Mouse (Mus musculus) midbrain, embryonic 14.5 days (tissue): Measurements from ENCODE around the gene Ttc7. TPM values are rescaled to one million over a fixed set of nuclear protein-coding genes. Genes with fewer than 3 reads are reported as not detected.
A peak's percentile ranks its signal among the peaks of the same experiment; 100 is the strongest.

Source experiments
- ATAC-seq: fragments of 200-750 bp; cut with Nextera tagmentation; 2 replicates; pipeline ENCODE4 v1.8.0; 2017; ENCODE audit warnings: moderate number of reproducible peaks, moderate library complexity; ENCODE audit not compliant: low FRiP score, low TSS enrichment
- DNase-seq: peaks from one replicate; pipeline ENCODE4 v3.0.0-alpha.2; 2015
- H3K27ac ChIP-seq: fragments of 300-500 bp; sonication (generic); replicated peaks from 2 replicates; pipeline ENCODE4 v1.5.1; 2014; ENCODE audit warnings: mild to moderate bottlenecking, low read depth, low read length, moderate library complexity
- H3K27me3 ChIP-seq: fragments of 300-500 bp; sonication (generic); 2 replicates; pipeline ENCODE4 v1.6.1; 2014; ENCODE audit warnings: low read length, control low read depth, mixed read lengths; ENCODE audit not compliant: control insufficient read depth, insufficient read depth
- H3K36me3 ChIP-seq: fragments of 300-500 bp; sonication (generic); 2 replicates; pipeline ENCODE4 v1.6.1; 2014; ENCODE audit warnings: low read length, control low read depth; ENCODE audit not compliant: control insufficient read depth, insufficient read depth
- H3K4me1 ChIP-seq: fragments of 300-500 bp; sonication (generic); 2 replicates; pipeline ENCODE4 v1.6.1; 2014; ENCODE audit warnings: mild to moderate bottlenecking, antibody characterized with exemption, low read length, control low read depth; ENCODE audit not compliant: control insufficient read depth, insufficient read depth
- H3K4me2 ChIP-seq: fragments of 300-500 bp; sonication (generic); 2 replicates; pipeline ENCODE4 v1.6.1; 2014; ENCODE audit warnings: mild to moderate bottlenecking, low read length, moderate library complexity
- H3K4me3 ChIP-seq: fragments of 300-500 bp; sonication (generic); replicated peaks from 2 replicates; pipeline ENCODE4 v1.5.1; 2014; ENCODE audit warnings: low read depth, low read length
- H3K9ac ChIP-seq: fragments of 300-500 bp; sonication (generic); replicated peaks from 2 replicates; pipeline ENCODE4 v1.6.1; 2014; ENCODE audit warnings: mild to moderate bottlenecking, low read length, moderate library complexity
- H3K9me3 ChIP-seq: fragments of 300-500 bp; sonication (generic); 2 replicates; pipeline ENCODE4 v1.6.1; 2016; ENCODE audit warnings: low read length, control low read depth, mixed read lengths; ENCODE audit not compliant: control insufficient read depth
- WGBS: fragments of 180-500 bp; shearing (Covaris S2); extraction: QIAGEN DNeasy Blood & Tissue Kit; methylation state at CpG from one replicate; pipeline ENCODE4 v1.1.7; 2014; 5-methylcytosine and 5-hydroxymethylcytosine counted together
- polyA plus RNA-seq: library from polyadenylated mRNA; unstranded; fragments of >200 nt; fragmentation: Nextera tagmentation; extraction: Ambion mirVana; gene quantifications from 2 replicates; pipeline ENCODE4 v1.2.1, GENCODE M21; 2014

Ttc7 gene
- polyA plus RNA-seq, 1 experiment from 2014 or later, result 3.6 TPM

DNA sequence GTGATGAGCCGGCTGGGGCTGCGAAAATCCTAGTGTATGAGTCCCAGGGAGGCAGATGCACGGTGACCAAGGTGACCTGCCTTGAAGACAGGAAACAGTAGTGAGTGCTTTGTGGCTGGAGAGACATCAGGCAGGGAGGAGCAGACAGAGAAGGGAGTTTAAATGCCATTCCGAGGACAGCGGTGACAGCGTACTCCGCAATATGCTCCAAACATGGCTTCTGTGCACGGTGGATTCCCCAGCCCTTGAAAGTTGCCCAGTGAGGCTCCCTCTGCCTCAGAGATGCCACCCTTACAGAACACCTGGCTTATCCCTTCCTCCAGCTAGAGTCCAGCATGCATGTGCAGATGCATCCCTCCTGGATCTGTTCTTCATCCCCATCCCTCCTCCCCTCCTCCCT lies 45.0 kb downstream of the Ttc7 start:
- Histone ChIP-seq H3K4me2 (no peak overlapping the region), H3K36me3 (no peaks in the 10 kb centered on the region), H3K4me1 (peaks cover 51% of the 10 kb centered on the region), H3K9me3 (no peaks in the 10 kb centered on the region), H3K27ac (no peak overlapping the region; the same call in none of the 2 replicates), H3K9ac (no peak overlapping the region), H3K4me3 (no peak overlapping the region), H3K27me3 (peaks cover 3% of the 10 kb centered on the region; the same call in 1 of the 2 replicates)
- 60% methylated on average over 8 of the region's 8 CpGs for WGBS
- no peak for DNase-seq
- no peak for ATAC-seq

DNA sequence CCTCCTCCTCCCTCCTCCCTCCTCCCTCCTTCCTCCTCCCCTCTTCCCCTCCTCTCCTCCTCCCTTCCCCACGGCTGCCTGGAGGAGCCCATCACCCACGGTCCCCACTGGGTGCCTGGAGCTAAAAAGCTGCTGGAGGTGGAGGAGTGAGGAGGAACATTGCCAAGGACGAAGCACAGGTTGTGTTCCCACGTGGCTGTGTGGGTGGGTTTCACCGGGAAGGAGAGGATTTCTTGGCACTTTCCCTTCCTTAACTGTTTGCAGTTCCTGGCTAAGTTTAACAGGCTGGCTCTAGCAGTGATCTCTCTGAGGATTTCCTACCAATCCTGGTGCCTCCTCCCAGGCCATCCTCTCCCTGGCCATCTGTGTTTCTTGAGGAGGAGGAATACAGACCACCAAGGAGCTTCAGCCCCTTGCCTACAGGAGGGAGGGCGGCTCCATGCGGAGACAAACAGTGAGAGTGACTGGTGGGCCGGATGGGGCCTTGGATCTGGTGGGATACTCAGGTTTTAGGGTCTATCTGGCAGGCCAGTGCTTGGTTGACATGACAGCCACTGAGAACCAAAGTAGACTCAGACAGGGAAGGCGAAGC lies 45.6 kb downstream of the Ttc7 start:
- no peak overlapping the region for H3K9ac ChIP-seq
- no peak overlapping the region for H3K4me3 ChIP-seq
- H3K27me3 ChIP-seq, result peaks cover 3% of the 10 kb centered on the region; the same call in 1 of the 2 replicates
- 67% methylated on average over 8 of the region's 9 CpGs for WGBS
- H3K27ac ChIP-seq, result no peak overlapping the region
- ATAC-seq, result no peak
- peaks cover 54% of the 10 kb centered on the region for H3K4me1 ChIP-seq
- H3K9me3 ChIP-seq, result no peaks in the 10 kb centered on the region
- H3K36me3 ChIP-seq, result no peaks in the 10 kb centered on the region
- no peak overlapping the region for H3K4me2 ChIP-seq
- DNase-seq, result no peak

- Histone ChIP-seq H3K4me2 (no peak overlapping the region), H3K36me3 (no peaks in the 10 kb centered on the region), H3K9ac (no peak overlapping the region), H3K9me3 (no peaks in the 10 kb centered on the region), H3K4me1 (peaks cover 54% of the 10 kb centered on the region), H3K4me3 (no peak overlapping the region), H3K27ac (no peak overlapping the region), H3K27me3 (peaks cover 3% of the 10 kb centered on the region; the same call in 1 of the 2 replicates)
- no peak for DNase-seq
- ATAC-seq, result no peak
- 87% methylated on average over 18 of the region's 18 CpGs for WGBS
Measured at GRCm38 (mm10) chr17:87329144-87329700, 46.5 kb downstream of the Ttc7 start.

DNA sequence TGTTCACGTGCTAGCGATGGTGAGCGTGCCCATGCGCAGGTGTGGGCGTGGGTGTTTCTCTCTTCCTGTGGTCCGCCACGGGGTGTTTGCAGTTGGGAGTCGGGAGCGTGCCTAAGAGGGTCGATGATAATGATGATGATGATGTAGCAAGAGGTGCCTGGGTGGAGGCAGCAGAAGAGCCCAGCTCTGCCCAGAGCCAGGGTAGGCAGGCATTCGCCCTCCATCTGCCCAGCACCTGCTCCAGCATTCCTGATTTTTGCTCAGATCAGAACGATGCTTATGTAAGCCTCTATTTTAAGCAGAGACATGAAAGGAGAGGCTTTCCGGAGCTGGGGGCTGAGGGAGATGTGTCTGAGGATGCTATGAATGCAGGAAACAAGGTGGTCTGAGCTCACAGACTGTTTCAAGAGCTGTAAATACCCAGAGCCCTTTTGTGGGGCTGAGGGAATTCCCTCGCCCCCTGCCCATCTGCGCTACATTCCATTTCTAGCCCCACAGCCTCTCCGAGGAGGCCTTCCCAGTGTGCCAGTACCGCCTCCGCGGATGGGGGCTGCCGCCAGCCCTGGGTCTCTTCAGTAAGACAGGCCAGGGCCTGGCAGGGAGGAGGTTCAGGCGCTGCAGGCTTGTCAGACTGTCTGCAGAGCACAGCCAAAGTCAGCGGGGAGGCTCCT lies 47.7 kb downstream of the Ttc7 start:
- Histone ChIP-seq H3K4me3 (no peak overlapping the region), H3K27ac (peak overlapping the region; percentile 76), H3K36me3 (no peaks in the 10 kb centered on the region), H3K27me3 (peaks cover 3% of the 10 kb centered on the region; the same call in 1 of the 2 replicates), H3K4me2 (peak overlapping the region; percentile 35), H3K4me1 (peaks cover 54% of the 10 kb centered on the region), H3K9ac (no peak overlapping the region; the same call in 1 of the 2 replicates), H3K9me3 (no peaks in the 10 kb centered on the region)
- peak; percentile 32 for ATAC-seq
- DNase-seq, result peak; percentile 68
- WGBS, result 32% methylated on average over 22 of the region's 22 CpGs

DNA sequence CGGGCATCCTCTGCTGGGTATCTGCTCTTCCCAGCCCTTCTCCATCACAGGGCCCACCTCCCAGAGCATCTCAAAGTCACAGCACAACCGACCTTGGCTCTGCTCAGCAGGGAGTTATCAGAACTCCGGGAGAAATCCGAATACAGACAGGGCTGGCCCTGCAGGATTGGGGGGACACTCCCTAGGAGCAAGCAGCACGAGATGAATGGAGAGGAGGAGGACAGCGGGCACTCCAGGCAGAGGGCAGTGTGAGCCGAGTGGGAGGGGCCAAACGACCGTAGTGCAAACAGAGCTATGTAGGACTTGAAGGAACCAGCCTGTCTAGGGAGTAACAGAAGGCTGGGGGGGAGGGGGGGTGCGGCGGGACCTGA lies 48.2 kb downstream of the Ttc7 start:
- H3K9ac ChIP-seq, result no peak overlapping the region; the same call in 1 of the 2 replicates
- peaks cover 53% of the 10 kb centered on the region for H3K4me1 ChIP-seq
- H3K4me3 ChIP-seq, result no peak overlapping the region
- ATAC-seq (peak; percentile 62), DNase-seq (peak; percentile 67)
- H3K36me3 ChIP-seq, result no peaks in the 10 kb centered on the region
- WGBS, result under 1% methylated on average over 11 of the region's 11 CpGs
- peak overlapping the region; percentile 76 for H3K27ac ChIP-seq
- H3K27me3 ChIP-seq, result peaks cover 3% of the 10 kb centered on the region; the same call in 1 of the 2 replicates
- H3K9me3 ChIP-seq, result no peaks in the 10 kb centered on the region
- peak overlapping the region; percentile 35 for H3K4me2 ChIP-seq

- Histone ChIP-seq H3K4me3 (no peak overlapping the region), H3K9me3 (no peaks in the 10 kb centered on the region), H3K4me2 (peak overlapping the region; percentile 35), H3K36me3 (no peaks in the 10 kb centered on the region), H3K4me1 (peaks cover 46% of the 10 kb centered on the region), H3K9ac (no peak overlapping the region), H3K27me3 (peaks cover 3% of the 10 kb centered on the region; the same call in 1 of the 2 replicates), H3K27ac (peak overlapping the region; percentile 76)
- peak; percentile 76 for DNase-seq
- 29% methylated on average over 11 of the region's 11 CpGs for WGBS
- ATAC-seq, result 0 out of 2 replicates have a peak, but pooled peaks have one; percentile 16
Measured at GRCm38 (mm10) chr17:87331336-87332141, 48.9 kb downstream of the Ttc7 start.

DNA sequence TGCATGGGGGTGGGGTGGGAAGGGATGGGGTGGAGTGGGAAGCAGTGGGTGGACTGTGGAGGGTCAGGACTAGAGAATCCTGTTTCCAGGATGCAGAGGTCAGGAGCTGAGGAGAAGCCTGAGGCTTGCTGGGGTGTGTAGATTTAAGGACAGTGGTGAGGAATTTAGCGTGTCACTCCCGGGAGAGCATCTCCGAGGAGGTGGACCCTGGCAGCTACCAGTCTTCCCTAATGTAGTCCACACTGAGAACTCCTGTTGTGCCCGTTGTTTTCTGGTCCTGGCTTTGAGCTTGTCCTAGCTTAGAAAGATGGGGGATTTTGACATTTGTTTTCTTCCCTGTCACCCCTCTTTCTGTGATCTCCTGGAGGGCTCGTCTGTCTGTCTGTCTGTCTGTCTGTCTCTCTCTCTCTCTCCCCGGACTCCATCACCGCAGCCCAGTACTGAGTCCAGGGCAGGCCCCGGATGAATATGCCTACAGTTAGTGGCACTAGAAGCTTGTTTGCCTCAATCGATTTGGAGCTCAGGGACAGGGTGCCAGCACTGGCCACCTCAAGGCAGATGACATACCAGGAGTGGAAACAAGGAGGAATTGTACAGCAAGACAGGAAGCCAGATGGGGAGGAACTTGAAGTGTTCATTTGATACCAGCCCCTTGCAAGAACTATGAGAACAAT lies 49.6 kb downstream of the Ttc7 start:
- 0 out of 2 replicates have a peak, but pooled peaks have one; percentile 15 for ATAC-seq
- no peak overlapping the region for H3K4me3 ChIP-seq
- no peaks in the 10 kb centered on the region for H3K36me3 ChIP-seq
- peaks cover 3% of the 10 kb centered on the region; the same call in 1 of the 2 replicates for H3K27me3 ChIP-seq
- 55% methylated on average over 9 of the region's 9 CpGs for WGBS
- H3K9me3 ChIP-seq, result no peaks in the 10 kb centered on the region
- H3K9ac ChIP-seq, result no peak overlapping the region
- H3K4me1 ChIP-seq, result peaks cover 39% of the 10 kb centered on the region
- DNase-seq, result no peak
- peak overlapping the region; percentile 53; the same call in 1 of the 2 replicates for H3K27ac ChIP-seq
- H3K4me2 ChIP-seq, result peak overlapping the region; percentile 25; the same call in 1 of the 2 replicates

GRCm38 (mm10) chr17:87332887-87333286 lies 50.2 kb downstream of the Ttc7 start:
- H3K9ac ChIP-seq, result no peak overlapping the region
- H3K36me3 ChIP-seq, result no peaks in the 10 kb centered on the region
- H3K4me2 ChIP-seq, result no peak overlapping the region
- H3K4me3 ChIP-seq, result no peak overlapping the region
- H3K4me1 ChIP-seq, result peaks cover 36% of the 10 kb centered on the region
- no peaks in the 10 kb centered on the region for H3K9me3 ChIP-seq
- 86% methylated on average over 6 of the region's 6 CpGs for WGBS
- DNase-seq (no peak), ATAC-seq (no peak)
- no peak overlapping the region for H3K27ac ChIP-seq
- peaks cover 3% of the 10 kb centered on the region; the same call in 1 of the 2 replicates for H3K27me3 ChIP-seq
